Mouse (Mus musculus) midbrain, embryonic 11.5 days (tissue): ENCODE results near the gene Bdnf. TPM values are rescaled to one million over a fixed set of nuclear protein-coding genes. Genes with fewer than 3 reads are reported as not detected.

Experiments used
- ATAC-seq: fragments of 200-750 bp; cut with Nextera tagmentation; 2 replicates; pipeline ENCODE4 v1.8.0; 2017; ENCODE audit warnings: moderate TSS enrichment, moderate library complexity; ENCODE audit not compliant: low FRiP score
- DNase-seq: peaks from one replicate; pipeline ENCODE4 v3.0.0; 2015; ENCODE audit warnings: low spot score; ENCODE audit errors: missing footprints
- H3K27ac ChIP-seq: fragments of 300-500 bp; sonication (generic); 2 replicates; pipeline ENCODE4 v1.5.1; 2014; ENCODE audit warnings: low read depth, low read length
- H3K27me3 ChIP-seq: fragments of 300-500 bp; sonication (generic); 2 replicates; pipeline ENCODE4 v1.6.1; 2014; ENCODE audit warnings: mild to moderate bottlenecking, low read length, moderate library complexity, mixed read lengths; ENCODE audit not compliant: control insufficient read depth, insufficient read depth
- H3K36me3 ChIP-seq: fragments of 300-500 bp; sonication (generic); 2 replicates; pipeline ENCODE4 v1.6.1; 2014; ENCODE audit warnings: mild to moderate bottlenecking, low read length, moderate library complexity, mixed read lengths; ENCODE audit not compliant: control insufficient read depth, insufficient read depth
- H3K4me1 ChIP-seq: fragments of 300-500 bp; sonication (generic); 2 replicates; pipeline ENCODE4 v1.6.1; 2014; ENCODE audit warnings: low read length; ENCODE audit not compliant: control insufficient read depth, insufficient read depth
- H3K4me2 ChIP-seq: fragments of 300-500 bp; sonication (generic); 2 replicates; pipeline ENCODE4 v1.6.1; 2014; ENCODE audit warnings: mild to moderate bottlenecking, moderate library complexity
- H3K4me3 ChIP-seq: fragments of 300-500 bp; sonication (generic); 2 replicates; pipeline ENCODE4 v1.5.1; 2014; ENCODE audit warnings: low read depth, low read length
- H3K9ac ChIP-seq: fragments of 300-500 bp; sonication (generic); 2 replicates; pipeline ENCODE4 v1.6.1; 2014; ENCODE audit warnings: low read length
- H3K9me3 ChIP-seq: fragments of 300-500 bp; sonication (generic); 2 replicates; pipeline ENCODE4 v1.6.1; 2016; ENCODE audit warnings: low read length; ENCODE audit not compliant: control insufficient read depth
- WGBS: fragments of 180-500 bp; shearing (Covaris S2); extraction: QIAGEN DNeasy Blood & Tissue Kit; methylation state at CpG from one replicate; pipeline ENCODE4 v1.1.7; 2014; 5-methylcytosine and 5-hydroxymethylcytosine counted together
- polyA plus RNA-seq: library from polyadenylated mRNA; unstranded; fragments of >200 nt; fragmentation: Nextera tagmentation; extraction: Ambion mirVana; gene quantifications from 2 replicates; pipeline ENCODE4 v1.2.1, GENCODE M21; 2014

The Bdnf gene
- 1.3 and 1.7 TPM in 2 replicates for polyA plus RNA-seq

GRCm38 (mm10) chr2:109674532-109674931 is at the start of gene Bdnf:
TSS of gene Bdnf (plus strand) at chr2:109674700.
- DNase-seq, result peak; percentile 89
- no peak for ATAC-seq
- Histone ChIP-seq H3K4me3 (peak within 1 kb of the TSS; percentile 41), H3K27ac (no peak within 1 kb of the TSS), H3K9ac (no peak within 1 kb of the TSS), H3K9me3 (no peaks in the 10 kb centered on the region), H3K27me3 (peaks cover 47% of the 10 kb centered on the region), H3K4me2 (peak within 1 kb of the TSS; percentile 97), H3K36me3 (no peaks in the 10 kb centered on the region), H3K4me1 (peaks cover 19% of the 10 kb centered on the region; the same call in 1 of the 2 replicates)
- 1% methylated on average over 15 of the region's 15 CpGs for WGBS

GRCm38 (mm10) chr2:109626864-109627263 is 47.6 kb upstream of the Bdnf start:
- no peaks in the 10 kb centered on the region for H3K36me3 ChIP-seq
- no peaks in the 10 kb centered on the region for H3K27me3 ChIP-seq
- no peaks in the 10 kb centered on the region for H3K9me3 ChIP-seq
- DNase-seq (no peak), ATAC-seq (no peak)
- H3K4me1 ChIP-seq, result no peaks in the 10 kb centered on the region
- no peak overlapping the region for H3K9ac ChIP-seq
- no peak overlapping the region for H3K4me2 ChIP-seq
- no peak overlapping the region for H3K27ac ChIP-seq
- 55% methylated on average over 6 of the region's 6 CpGs for WGBS
- no peak overlapping the region for H3K4me3 ChIP-seq

- Histone ChIP-seq H3K9ac (no peak overlapping the region), H3K36me3 (no peaks in the 10 kb centered on the region), H3K27ac (no peak overlapping the region), H3K27me3 (peaks cover 47% of the 10 kb centered on the region), H3K9me3 (no peaks in the 10 kb centered on the region), H3K4me1 (peaks cover 19% of the 10 kb centered on the region; the same call in 1 of the 2 replicates), H3K4me3 (peak overlapping the region; percentile 41), H3K4me2 (peak overlapping the region; percentile 97)
- DNase-seq (peak; percentile 93), ATAC-seq (no peak)
- under 1% methylated on average over 48 of the region's 48 CpGs for WGBS
Measured at GRCm38 (mm10) chr2:109673509-109674455, 718 bp upstream of the Bdnf start.

- Histone ChIP-seq H3K4me3 (peak overlapping the region; percentile 41), H3K36me3 (no peaks in the 10 kb centered on the region), H3K4me2 (no peak overlapping the region), H3K4me1 (peaks cover 19% of the 10 kb centered on the region; the same call in 1 of the 2 replicates), H3K27ac (no peak overlapping the region), H3K9me3 (no peaks in the 10 kb centered on the region), H3K27me3 (peaks cover 47% of the 10 kb centered on the region), H3K9ac (no peak overlapping the region)
- peak; percentile 91 for DNase-seq
- ATAC-seq, result no peak
- 9% methylated on average over 11 of the region's 11 CpGs for WGBS
Measured at GRCm38 (mm10) chr2:109675051-109675450, 551 bp downstream of the Bdnf start.

GRCm38 (mm10) chr2:109675973-109676617 is 1.6 kb downstream of the Bdnf start:
- Histone ChIP-seq H3K4me2 (peak overlapping the region; percentile 95), H3K4me1 (peaks cover 19% of the 10 kb centered on the region; the same call in 1 of the 2 replicates), H3K27me3 (peaks cover 47% of the 10 kb centered on the region), H3K27ac (no peak overlapping the region), H3K36me3 (no peaks in the 10 kb centered on the region), H3K4me3 (peak overlapping the region; percentile 62), H3K9ac (no peak overlapping the region), H3K9me3 (no peaks in the 10 kb centered on the region)
- no peak for ATAC-seq
- WGBS, result under 1% methylated on average over 29 of the region's 29 CpGs
- peak; percentile 95 for DNase-seq

GRCm38 (mm10) chr2:109676618-109676974 is 2.1 kb downstream of the Bdnf start:
- Histone ChIP-seq H3K4me2 (peak overlapping the region; percentile 95), H3K4me1 (peaks cover 19% of the 10 kb centered on the region; the same call in 1 of the 2 replicates), H3K9me3 (no peaks in the 10 kb centered on the region), H3K36me3 (no peaks in the 10 kb centered on the region), H3K4me3 (peak overlapping the region; percentile 62), H3K27ac (no peak overlapping the region), H3K9ac (peak overlapping the region; percentile 83), H3K27me3 (peaks cover 47% of the 10 kb centered on the region)
- ATAC-seq (no peak), DNase-seq (peak; percentile 89)
- 1% methylated on average over 6 of the region's 6 CpGs for WGBS

GRCm38 (mm10) chr2:109677221-109678089 is 3.0 kb downstream of the Bdnf start:
- under 1% methylated on average over 43 of the region's 50 CpGs for WGBS
- Histone ChIP-seq H3K27me3 (peaks cover 47% of the 10 kb centered on the region), H3K9me3 (no peaks in the 10 kb centered on the region), H3K4me1 (peaks cover 19% of the 10 kb centered on the region; the same call in 1 of the 2 replicates), H3K4me3 (peak overlapping the region; percentile 62), H3K27ac (peak overlapping the region; percentile 84), H3K9ac (peak overlapping the region; percentile 83), H3K4me2 (peak overlapping the region; percentile 95), H3K36me3 (no peaks in the 10 kb centered on the region)
- peak; percentile 97 for DNase-seq
- peak; percentile 84 for ATAC-seq

GRCm38 (mm10) chr2:109678090-109678409 is 3.5 kb downstream of the Bdnf start:
- under 1% methylated on average over 18 of the region's 18 CpGs for WGBS
- Histone ChIP-seq H3K4me1 (peaks cover 19% of the 10 kb centered on the region; the same call in 1 of the 2 replicates), H3K27me3 (peaks cover 44% of the 10 kb centered on the region)

More at GRCm38 (mm10) chr2:109678090-109678409, 3.5 kb downstream of the Bdnf start:
- no peaks in the 10 kb centered on the region for H3K9me3 ChIP-seq
- H3K27ac ChIP-seq, result peak overlapping the region; percentile 84
- no peak for DNase-seq
- peak; percentile 91 for ATAC-seq
- no peaks in the 10 kb centered on the region for H3K36me3 ChIP-seq
- H3K9ac ChIP-seq, result peak overlapping the region; percentile 83
- peak overlapping the region; percentile 62 for H3K4me3 ChIP-seq
- H3K4me2 ChIP-seq, result peak overlapping the region; percentile 95
